Mouse (Mus musculus) erythroblast, embryonic 14.5 days (primary cell): ENCODE results near the gene Utp20.
"Not testable (repeated sequence)": the region's sequence is repeated elsewhere in the genome, so short reads cannot be mapped to it uniquely, and the experiment has no call there.

Experiments
- GATA1 ChIP-seq: IDR thresholded peaks from 2 replicates; pipeline ENCODE4 v1.6.1; 2012; ENCODE audit warnings: low read length, inconsistent platforms, mixed read lengths
- TAL1 ChIP-seq: IDR thresholded peaks from 3 replicates; pipeline ENCODE4 v1.6.1; 2012; ENCODE audit warnings: low read length, inconsistent platforms, mixed read lengths

DNA sequence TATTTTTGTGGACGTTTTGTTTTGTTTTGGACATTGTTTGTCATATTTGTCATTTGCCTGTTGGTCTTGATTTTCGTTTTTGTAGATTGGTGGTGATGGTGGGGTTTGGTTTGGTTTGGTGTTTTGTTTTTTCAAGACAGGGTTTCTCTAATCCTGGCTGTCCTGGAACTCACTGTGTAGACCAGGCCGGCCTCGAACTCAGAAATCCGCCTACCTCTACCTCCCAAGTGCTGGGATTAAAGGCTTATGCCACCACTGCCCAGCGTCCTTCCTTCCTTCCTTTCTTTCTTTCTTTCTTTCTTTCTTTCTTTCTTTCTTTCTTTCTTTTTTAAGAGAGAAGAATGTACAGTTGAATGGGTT, 323 bp upstream of the Utp20 start:
- TF ChIP-seq GATA1, TAL1: not testable (repeated sequence)
